Mouse (Mus musculus) neural tube, embryonic 12.5 days (tissue): ENCODE results near the gene Hsd3b6. TPM values are rescaled to one million over a fixed set of nuclear protein-coding genes. Genes with fewer than 3 reads are reported as not detected.
"Not testable (repeated sequence)": the region's sequence is repeated elsewhere in the genome, so short reads cannot be mapped to it uniquely, and the experiment has no call there.

ENCODE experiments used
- ATAC-seq: fragments of 200-750 bp; cut with Nextera tagmentation; 2 replicates; pipeline ENCODE4 v1.8.0; 2017; ENCODE audit warnings: low read depth, mild to moderate bottlenecking, moderate TSS enrichment, moderate library complexity; ENCODE audit not compliant: low FRiP score
- H3K27ac ChIP-seq: fragments of 300-500 bp; sonication (generic); 2 replicates; pipeline ENCODE4 v1.5.1; 2016
- H3K27me3 ChIP-seq: fragments of 300-500 bp; sonication (generic); replicated peaks from 2 replicates; pipeline ENCODE4 v1.6.1; 2016; ENCODE audit warnings: mild to moderate bottlenecking
- H3K36me3 ChIP-seq: fragments of 300-500 bp; sonication (generic); 2 replicates; pipeline ENCODE4 v1.6.1; 2016; ENCODE audit warnings: mild to moderate bottlenecking
- H3K4me1 ChIP-seq: fragments of 300-500 bp; sonication (generic); 2 replicates; pipeline ENCODE4 v1.6.1; 2016
- H3K4me2 ChIP-seq: fragments of 300-500 bp; sonication (generic); replicated peaks from 2 replicates; pipeline ENCODE4 v1.6.1; 2016; ENCODE audit warnings: mild to moderate bottlenecking
- H3K4me3 ChIP-seq: fragments of 300-500 bp; sonication (generic); 2 replicates; pipeline ENCODE4 v1.5.1; 2016
- H3K9ac ChIP-seq: fragments of 300-500 bp; sonication (generic); 2 replicates; pipeline ENCODE4 v1.6.1; 2016; ENCODE audit warnings: mild to moderate bottlenecking
- H3K9me3 ChIP-seq: fragments of 300-500 bp; sonication (generic); 2 replicates; pipeline ENCODE4 v1.6.1; 2016; ENCODE audit warnings: mild to moderate bottlenecking
- WGBS: fragments of 180-500 bp; shearing (Covaris S2); methylation state at CpG from one replicate; pipeline ENCODE4 v1.1.7; 2016; 5-methylcytosine and 5-hydroxymethylcytosine counted together
- polyA plus RNA-seq: library from polyadenylated mRNA; unstranded; fragments of >200 nt; fragmentation: Nextera tagmentation; extraction: Ambion mirVana; gene quantifications from 2 replicates; pipeline ENCODE4 v1.2.1, GENCODE M21; 2016

Hsd3b6 gene
- polyA plus RNA-seq: 24.5 and 28.8 TPM in 2 replicates

DNA sequence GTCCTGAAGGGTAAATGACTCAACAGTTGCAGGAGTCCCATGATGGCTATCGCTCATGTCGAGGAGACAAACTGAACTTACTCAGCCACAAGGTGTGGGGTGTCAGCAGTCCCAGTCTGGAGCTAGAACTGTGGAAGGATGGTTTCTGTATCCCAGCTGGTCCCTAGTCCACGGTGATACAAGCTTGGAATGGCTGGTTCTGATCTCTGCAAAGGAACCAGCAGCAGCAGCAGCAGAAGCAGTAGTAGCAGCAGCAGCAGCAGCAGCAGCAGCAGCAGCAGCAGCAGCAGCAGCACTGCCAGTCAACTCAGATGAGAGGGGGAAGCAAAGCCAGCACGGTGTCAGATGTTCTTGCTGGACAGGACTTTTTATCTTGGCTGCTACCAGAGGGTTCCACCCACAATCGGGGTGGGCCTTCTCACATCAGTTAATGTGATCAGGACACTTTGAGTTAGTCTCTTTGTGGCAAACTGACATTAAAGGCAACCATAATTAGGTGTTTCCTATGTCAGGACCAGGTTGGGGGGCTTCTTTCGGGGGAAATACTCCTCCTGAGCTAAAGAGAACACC is at the start of gene Hsd3b6:
TSS of gene Hsd3b6 (minus strand) at position 343 of the 570 bp plus-strand sequence.
- H3K9ac ChIP-seq: no peak within 1 kb of the TSS
- no peaks in the 10 kb centered on the region for H3K4me1 ChIP-seq
- no peak within 1 kb of the TSS for H3K27ac ChIP-seq
- H3K36me3 ChIP-seq: no peaks in the 10 kb centered on the region
- no peak within 1 kb of the TSS for H3K4me3 ChIP-seq
- H3K27me3 ChIP-seq: no peaks in the 10 kb centered on the region
- H3K9me3 ChIP-seq: no peaks in the 10 kb centered on the region
- ATAC-seq: no peak
- 83% methylated on average over 6 of the region's 6 CpGs for WGBS
- H3K4me2 ChIP-seq: no peak within 1 kb of the TSS

DNA sequence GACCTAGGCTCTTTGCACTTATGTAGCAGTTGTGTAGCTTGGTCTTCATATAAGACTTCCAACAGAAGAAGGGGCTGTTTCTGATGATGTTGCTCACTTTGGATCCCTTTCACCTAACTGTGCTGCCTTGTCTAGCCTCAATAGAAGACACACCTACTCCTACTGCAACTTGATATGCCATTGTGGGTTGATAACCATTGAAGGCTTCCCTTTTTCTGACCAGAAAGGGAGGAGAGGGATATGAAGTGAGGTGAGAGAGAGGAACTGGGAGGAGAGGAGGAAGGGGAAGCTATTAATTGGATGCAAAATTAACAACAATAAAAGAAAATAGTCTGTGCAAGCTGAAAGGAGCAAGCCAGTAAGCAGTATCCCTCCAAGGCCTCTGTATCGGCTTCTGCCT is 48.6 kb upstream of the Hsd3b6 start:
- Histone ChIP-seq H3K4me1 (no peaks in the 10 kb centered on the region), H3K4me2 (no peak overlapping the region), H3K9me3 (no peaks in the 10 kb centered on the region), H3K4me3 (no peak overlapping the region), H3K27me3 (no peaks in the 10 kb centered on the region), H3K27ac (no peak overlapping the region), H3K36me3 (no peaks in the 10 kb centered on the region), H3K9ac (no peak overlapping the region)
- ATAC-seq: no peak
- 94% methylated on average over 1 of the region's 1 CpGs for whole genome bisulfite sequencing

DNA sequence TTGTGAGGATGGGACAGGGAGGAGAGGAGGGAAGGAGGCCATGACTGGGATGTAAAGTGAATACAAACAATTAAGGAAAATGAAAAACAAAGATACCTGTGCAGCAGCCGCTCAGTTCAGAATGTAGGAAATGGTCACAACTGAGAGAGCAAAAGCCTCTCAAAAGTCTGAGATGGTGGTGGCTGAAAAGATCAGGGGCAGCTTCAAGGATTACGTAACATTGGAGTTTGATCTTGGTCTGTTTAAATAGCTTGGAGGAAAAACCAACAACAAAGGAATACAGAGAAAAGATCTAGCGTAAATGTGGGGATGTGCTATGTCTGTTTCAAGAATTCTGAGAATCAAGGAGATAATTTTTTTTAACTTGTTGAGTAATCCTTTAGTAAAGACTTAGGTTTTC is 45.3 kb upstream of the Hsd3b6 start, which contains the start of gene Hsd3b1:
TSS of gene Hsd3b1 (minus strand) at position 219 of the 400 bp plus-strand sequence.
- Histone ChIP-seq H3K27ac (no peak within 1 kb of the TSS), H3K4me1 (no peaks in the 10 kb centered on the region), H3K36me3 (no peaks in the 10 kb centered on the region), H3K27me3 (no peaks in the 10 kb centered on the region), H3K4me2 (no peak within 1 kb of the TSS), H3K4me3 (no peak within 1 kb of the TSS), H3K9me3 (no peaks in the 10 kb centered on the region), H3K9ac (no peak within 1 kb of the TSS)
- ATAC-seq: no peak
- WGBS: 92% methylated on average over 3 of the region's 3 CpGs

DNA sequence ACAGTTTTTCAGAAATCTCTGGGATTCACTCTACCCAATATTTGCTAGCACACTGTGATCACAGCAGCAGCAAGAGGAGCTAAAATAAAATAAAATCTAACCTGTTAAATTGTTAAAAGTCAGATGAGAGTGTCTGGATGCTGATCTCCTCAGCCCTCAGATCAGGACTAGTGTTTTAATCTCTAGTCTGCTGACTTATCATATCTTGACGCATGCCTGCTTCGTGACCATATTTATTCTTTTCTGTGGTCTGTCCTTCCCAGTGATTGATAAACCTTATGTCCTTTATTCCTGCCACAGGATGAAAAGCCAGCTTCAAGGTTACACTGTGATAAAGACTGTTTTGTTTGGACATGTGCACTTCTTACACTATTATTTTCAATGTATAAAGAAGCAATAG is 43.8 kb upstream of the Hsd3b6 start:
- no peak for ATAC-seq
- no peaks in the 10 kb centered on the region for H3K9me3 ChIP-seq
- no peak overlapping the region for H3K27ac ChIP-seq
- H3K4me3 ChIP-seq: no peak overlapping the region
- no peaks in the 10 kb centered on the region for H3K27me3 ChIP-seq
- 76% methylated on average over 2 of the region's 2 CpGs for WGBS
- no peaks in the 10 kb centered on the region for H3K36me3 ChIP-seq
- no peak overlapping the region for H3K9ac ChIP-seq
- no peaks in the 10 kb centered on the region for H3K4me1 ChIP-seq
- no peak overlapping the region for H3K4me2 ChIP-seq

- Histone ChIP-seq H3K27ac (no peak overlapping the region), H3K9ac (no peak overlapping the region), H3K4me1 (no peaks in the 10 kb centered on the region), H3K27me3 (no peaks in the 10 kb centered on the region), H3K36me3 (no peaks in the 10 kb centered on the region), H3K4me2 (no peak overlapping the region), H3K4me3 (no peak overlapping the region), H3K9me3 (no peaks in the 10 kb centered on the region)
- 53% methylated on average over 1 of the region's 1 CpGs for WGBS
- no peak for ATAC-seq
These were observed 42.6 kb upstream of the Hsd3b6 start for GRCm38 (mm10) chr3:98856892-98857291.

- Histone ChIP-seq H3K27me3 (no peaks in the 10 kb centered on the region), H3K4me3 (no peak overlapping the region), H3K9me3 (no peaks in the 10 kb centered on the region), H3K4me1 (no peaks in the 10 kb centered on the region), H3K9ac (no peak overlapping the region), H3K36me3 (no peaks in the 10 kb centered on the region), H3K4me2 (no peak overlapping the region), H3K27ac (no peak overlapping the region)
- ATAC-seq: no peak
- WGBS: 85% methylated on average over 3 of the region's 3 CpGs
These were observed 40.9 kb upstream of the Hsd3b6 start for GRCm38 (mm10) chr3:98855160-98855559.

DNA sequence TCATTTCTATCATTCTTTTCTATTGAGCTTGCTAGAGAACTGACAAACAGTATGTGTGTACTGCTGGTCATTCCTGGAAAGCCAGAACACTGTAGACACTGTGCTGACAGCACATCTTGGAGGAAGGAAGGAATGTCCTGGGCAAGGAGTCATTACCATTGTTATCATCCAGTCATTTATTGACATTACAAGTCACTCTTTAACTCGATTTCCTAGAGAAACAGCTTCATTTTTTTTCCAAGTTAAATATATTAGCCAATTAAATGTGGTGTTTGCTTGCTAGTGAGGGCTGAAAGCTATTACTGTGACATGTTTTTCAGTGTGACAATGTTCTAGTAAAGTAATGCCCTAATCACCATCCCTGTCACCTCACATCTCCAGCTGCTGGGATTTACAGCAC is 39.4 kb upstream of the Hsd3b6 start:
- Histone ChIP-seq H3K4me2 (no peak overlapping the region), H3K27ac (no peak overlapping the region), H3K4me1 (no peaks in the 10 kb centered on the region), H3K27me3 (no peaks in the 10 kb centered on the region), H3K9ac (no peak overlapping the region), H3K9me3 (no peaks in the 10 kb centered on the region), H3K4me3 (no peak overlapping the region), H3K36me3 (no peaks in the 10 kb centered on the region)
- 48% methylated on average over 1 of the region's 1 CpGs for WGBS
- no peak for ATAC-seq

DNA sequence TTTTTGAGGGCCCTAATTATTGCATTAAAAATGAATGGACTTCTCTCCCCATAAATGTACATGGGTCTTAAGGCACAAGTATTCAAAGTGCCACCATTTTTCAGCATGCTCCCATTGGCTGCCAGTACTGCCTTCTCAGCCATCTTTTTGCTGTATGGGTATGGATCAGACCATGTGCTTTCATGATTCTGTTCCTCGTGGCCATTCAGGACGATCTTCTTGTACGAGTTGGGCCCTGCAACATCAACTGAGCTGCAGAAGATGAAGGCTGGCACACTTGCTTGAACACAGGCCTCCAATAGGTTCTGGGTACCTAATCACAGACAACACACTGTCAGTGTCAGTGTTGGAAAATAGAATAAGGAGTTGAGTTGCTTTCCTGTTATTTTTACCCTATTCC is 38.8 kb upstream of the Hsd3b6 start:
- no peak overlapping the region for H3K27ac ChIP-seq
- H3K27me3 ChIP-seq: no peaks in the 10 kb centered on the region
- WGBS: 92% methylated on average over 3 of the region's 3 CpGs
- H3K9ac ChIP-seq: no peak overlapping the region
- H3K4me1 ChIP-seq: no peaks in the 10 kb centered on the region
- no peak overlapping the region for H3K4me2 ChIP-seq
- ATAC-seq: no peak
- no peaks in the 10 kb centered on the region for H3K9me3 ChIP-seq
- no peak overlapping the region for H3K4me3 ChIP-seq
- no peaks in the 10 kb centered on the region for H3K36me3 ChIP-seq

- Histone ChIP-seq H3K4me2 (no peak overlapping the region), H3K27me3 (no peaks in the 10 kb centered on the region), H3K4me1 (no peaks in the 10 kb centered on the region), H3K9me3 (no peaks in the 10 kb centered on the region), H3K27ac (no peak overlapping the region), H3K4me3 (no peak overlapping the region), H3K9ac (no peak overlapping the region), H3K36me3 (no peaks in the 10 kb centered on the region)
- no peak for ATAC-seq
- WGBS: 89% methylated on average over 6 of the region's 6 CpGs
These were observed 38.4 kb upstream of the Hsd3b6 start for GRCm38 (mm10) chr3:98852631-98853030.

GRCm38 (mm10) chr3:98851853-98852252 is 37.6 kb upstream of the Hsd3b6 start:
- Histone ChIP-seq H3K4me3 (no peak overlapping the region), H3K36me3 (no peaks in the 10 kb centered on the region), H3K27me3 (no peaks in the 10 kb centered on the region), H3K4me1 (no peaks in the 10 kb centered on the region), H3K9ac (no peak overlapping the region), H3K9me3 (no peaks in the 10 kb centered on the region), H3K27ac (no peak overlapping the region), H3K4me2 (no peak overlapping the region)
- WGBS: 72% methylated on average over 2 of the region's 2 CpGs
- ATAC-seq: no peak

- Histone ChIP-seq H3K4me3 (no peak overlapping the region), H3K9me3 (no peaks in the 10 kb centered on the region), H3K36me3 (no peaks in the 10 kb centered on the region), H3K9ac (no peak overlapping the region), H3K4me1 (no peaks in the 10 kb centered on the region), H3K4me2 (no peak overlapping the region), H3K27ac (no peak overlapping the region), H3K27me3 (no peaks in the 10 kb centered on the region)
- 88% methylated on average over 5 of the region's 5 CpGs for WGBS
- ATAC-seq: no peak
These were observed 36.0 kb upstream of the Hsd3b6 start for GRCm38 (mm10) chr3:98850262-98850661.

DNA sequence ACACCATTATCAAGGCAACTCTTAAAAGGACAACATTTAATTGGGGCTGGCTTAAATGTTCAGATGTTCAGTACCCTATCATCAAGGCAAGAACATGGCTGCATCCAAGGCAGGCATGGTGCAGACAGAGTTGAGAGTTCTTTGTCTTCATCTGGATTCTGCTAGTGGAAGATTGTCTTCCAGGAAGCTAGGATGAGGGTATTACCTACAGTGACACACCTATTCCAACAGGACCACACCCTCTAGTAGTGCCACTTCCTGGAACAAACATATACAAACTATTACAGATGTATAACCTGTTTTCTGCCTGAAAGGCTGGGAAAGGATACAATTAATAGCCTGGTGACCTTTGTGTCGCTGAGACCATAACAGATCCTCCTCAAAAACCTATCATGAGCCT is 34.7 kb upstream of the Hsd3b6 start:
- 87% methylated on average over 1 of the region's 1 CpGs for WGBS
- H3K9me3 ChIP-seq: no peaks in the 10 kb centered on the region
- no peaks in the 10 kb centered on the region for H3K36me3 ChIP-seq
- no peak overlapping the region for H3K4me3 ChIP-seq
- no peaks in the 10 kb centered on the region for H3K27me3 ChIP-seq
- no peak overlapping the region for H3K4me2 ChIP-seq
- no peak for ATAC-seq
- H3K9ac ChIP-seq: no peak overlapping the region
- no peaks in the 10 kb centered on the region for H3K4me1 ChIP-seq
- no peak overlapping the region for H3K27ac ChIP-seq

DNA sequence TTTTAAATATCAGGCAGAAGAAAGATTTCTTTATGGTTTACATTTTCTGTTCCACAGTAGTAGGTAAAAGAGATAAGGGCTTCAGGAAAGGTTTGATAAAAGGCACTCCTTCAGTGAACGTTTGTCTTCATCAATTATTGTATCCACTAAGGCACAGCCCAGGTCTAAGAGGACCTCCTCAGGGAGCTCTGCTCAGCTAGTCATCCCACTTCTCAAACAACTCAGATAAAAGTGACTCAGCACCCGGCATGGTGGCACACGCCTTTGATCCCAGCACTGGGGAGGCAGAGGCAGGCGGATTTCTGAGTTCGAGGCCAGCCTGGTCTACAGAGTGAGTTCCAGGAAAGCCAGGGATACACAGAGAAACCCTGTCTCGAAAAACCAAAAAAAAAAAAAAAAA is 1.6 kb downstream of the Hsd3b6 start:
- not testable (repeated sequence) for H3K27ac ChIP-seq, H3K4me1 ChIP-seq, H3K9ac ChIP-seq, H3K4me2 ChIP-seq, H3K36me3 ChIP-seq, H3K9me3 ChIP-seq, H3K4me3 ChIP-seq, H3K27me3 ChIP-seq, ATAC-seq
- 88% methylated on average over 6 of the region's 6 CpGs for WGBS
